Mouse (Mus musculus): Measurements from ENCODE around the gene Hist3h2ba.

- TF ChIP-seq CTCF (IDR thresholded peaks at IDR 0.05; ENCODE audit: borderline replicate concordance, insufficient read depth, low read length) (no peak), POLR2A (IDR thresholded peaks at IDR 0.05; ENCODE audit: low read depth, low read length) (no peak)
Observed at GRCm38 (mm10) chr11:58997541-58997940, 48.8 kb downstream of the Hist3h2ba start.
